Mouse (Mus musculus) bone marrow macrophage, adult 2 months (primary cell): ENCODE data around the gene Csrnp3. TPM values are rescaled to one million over a fixed set of nuclear protein-coding genes. Genes with fewer than 3 reads are reported as not detected.
"Not testable (repeated sequence)": the region's sequence is repeated elsewhere in the genome, so short reads cannot be mapped to it uniquely, and the experiment has no call there.

Experiments
- H3K27ac ChIP-seq: 2 replicates; pipeline ENCODE4 v1.5.1; 2012; ENCODE audit warnings: low read depth, low read length; ENCODE audit not compliant: insufficient read depth
- H3K4me1 ChIP-seq: 2 replicates; pipeline ENCODE4 v1.6.1; 2012; ENCODE audit warnings: low read length; ENCODE audit not compliant: control insufficient read depth, insufficient read depth
- H3K4me3 ChIP-seq: 2 replicates; pipeline ENCODE4 v1.5.1; 2012; ENCODE audit warnings: mild to moderate bottlenecking, low read length, moderate library complexity; ENCODE audit not compliant: insufficient read depth
- CTCF ChIP-seq: IDR thresholded peaks from 2 replicates; pipeline ENCODE4 v1.5.1; 2012; ENCODE audit warnings: low read depth, mild to moderate bottlenecking, low read length, moderate library complexity
- POLR2A ChIP-seq: IDR thresholded peaks from 2 replicates; pipeline ENCODE4 v1.6.1; 2012; ENCODE audit warnings: mild to moderate bottlenecking, low read depth, low read length, borderline replicate concordance
- polyA plus RNA-seq: library from polyadenylated mRNA; stranded (reverse); fragments of >200 nt; gene quantifications from 2 replicates; pipeline ENCODE4 v1.2.4, GENCODE M21; 2012; ENCODE audit not compliant: missing spikeins, insufficient read depth, insufficient read length

The Csrnp3 gene
- polyA plus RNA-seq, 1 experiment: not detected

- no peaks in the 10 kb centered on the region for H3K4me1 ChIP-seq
- H3K4me3 ChIP-seq: no peak overlapping the region
- no peak for TF ChIP-seq CTCF
- TF ChIP-seq POLR2A: no peak
- no peak overlapping the region for H3K27ac ChIP-seq
Observed at GRCm38 (mm10) chr2:65832738-65833395, 12.7 kb upstream of the Csrnp3 start.

GRCm38 (mm10) chr2:65833421-65833820 is 12.1 kb upstream of the Csrnp3 start:
- Histone ChIP-seq H3K4me3 (no peak overlapping the region), H3K4me1 (no peaks in the 10 kb centered on the region), H3K27ac (no peak overlapping the region)
- no peak for TF ChIP-seq POLR2A
- TF ChIP-seq CTCF: no peak

- Histone ChIP-seq H3K4me3 (no peak overlapping the region), H3K27ac (no peak overlapping the region), H3K4me1 (no peaks in the 10 kb centered on the region)
- TF ChIP-seq CTCF (no peak), POLR2A (no peak)
Observed at GRCm38 (mm10) chr2:65841606-65842005, 4.0 kb upstream of the Csrnp3 start.

GRCm38 (mm10) chr2:65842356-65842755 is 3.2 kb upstream of the Csrnp3 start:
- Histone ChIP-seq H3K4me3 (no peak overlapping the region), H3K4me1 (no peaks in the 10 kb centered on the region), H3K27ac (no peak overlapping the region)
- TF ChIP-seq CTCF: no peak
- no peak for TF ChIP-seq POLR2A

GRCm38 (mm10) chr2:65846000-65846755 is 611 bp downstream of the Csrnp3 start:
- H3K4me1 ChIP-seq: no peaks in the 10 kb centered on the region
- no peak overlapping the region for H3K27ac ChIP-seq
- no peak overlapping the region for H3K4me3 ChIP-seq
- TF ChIP-seq CTCF: no peak
- no peak for TF ChIP-seq POLR2A

GRCm38 (mm10) chr2:65847463-65848110 is 2.0 kb downstream of the Csrnp3 start:
- TF ChIP-seq CTCF (no peak), POLR2A (no peak)
- H3K4me1 ChIP-seq: no peaks in the 10 kb centered on the region
- no peak overlapping the region for H3K4me3 ChIP-seq
- no peak overlapping the region for H3K27ac ChIP-seq

GRCm38 (mm10) chr2:65848706-65849105 is 3.1 kb downstream of the Csrnp3 start:
- TF ChIP-seq POLR2A (no peak), CTCF (no peak)
- Histone ChIP-seq H3K4me1 (no peaks in the 10 kb centered on the region), H3K4me3 (no peak overlapping the region), H3K27ac (no peak overlapping the region)

- H3K4me3 ChIP-seq, H3K4me1 ChIP-seq, H3K27ac ChIP-seq: not testable (repeated sequence)
Observed at GRCm38 (mm10) chr2:65850282-65850681, 4.7 kb downstream of the Csrnp3 start.

- Histone ChIP-seq H3K4me3 (no peak overlapping the region), H3K27ac (no peak overlapping the region), H3K4me1 (no peaks in the 10 kb centered on the region)
- no peak for TF ChIP-seq CTCF
Observed at GRCm38 (mm10) chr2:65856791-65857190, 11.2 kb downstream of the Csrnp3 start.

GRCm38 (mm10) chr2:65859767-65860727 is 14.5 kb downstream of the Csrnp3 start:
- no peak for TF ChIP-seq CTCF
- no peak for TF ChIP-seq POLR2A
- Histone ChIP-seq H3K27ac (no peak overlapping the region), H3K4me1 (no peaks in the 10 kb centered on the region), H3K4me3 (no peak overlapping the region)
